Mouse (Mus musculus): Measurements from ENCODE around the gene Plcg1. TPM values are rescaled to one million over a fixed set of nuclear protein-coding genes. Genes with fewer than 3 reads are reported as not detected.

The Plcg1 gene
- total and polyA plus RNA-seq, 2 experiments from 2014 or later: 48.2 to 139 TPM

- H3K4me1 ChIP-seq (ENCODE audit: insufficient read depth): no peaks in the 10 kb centered on the region
- TF ChIP-seq CTCF (IDR thresholded peaks at IDR 0.05; ENCODE audit: low read depth): no peak
- ATAC-seq: no peak
Measured at GRCm38 (mm10) chr2:160768997-160769396, 37.9 kb downstream of the Plcg1 start.

GRCm38 (mm10) chr2:160770409-160770808, 39.3 kb downstream of the Plcg1 start:
- peaks cover 10% of the 10 kb centered on the region for H3K36me3 ChIP-seq (ENCODE audit: insufficient read depth)
- no peaks in the 10 kb centered on the region for H3K4me1 ChIP-seq (ENCODE audit: insufficient read depth)
- H3K4me3 ChIP-seq (ENCODE audit: low read depth, low read length): no peak overlapping the region
- no peaks in the 10 kb centered on the region for H3K9me3 ChIP-seq (ENCODE audit: low read length)
- H3K9ac ChIP-seq: no peak overlapping the region
- TF ChIP-seq CTCF (IDR thresholded peaks at IDR 0.05; ENCODE audit: low read depth): no peak
- H3K4me2 ChIP-seq (ENCODE audit: low read depth): no peak overlapping the region
- no peaks in the 10 kb centered on the region for H3K27me3 ChIP-seq (ENCODE audit: insufficient read depth, low read length)
- no peak overlapping the region for H3K27ac ChIP-seq (ENCODE audit: low read depth, low read length)
- ATAC-seq (no peak), DNase-seq (no peak)

More at GRCm38 (mm10) chr2:160768997-160769396, 37.9 kb downstream of the Plcg1 start:
- no peaks in the 10 kb centered on the region for H3K9me3 ChIP-seq (ENCODE audit: low read length)
- no peak overlapping the region for H3K9ac ChIP-seq
- H3K27ac ChIP-seq (ENCODE audit: low read depth, low read length): no peak overlapping the region
- no peak overlapping the region for H3K4me2 ChIP-seq (ENCODE audit: low read depth)
- H3K27me3 ChIP-seq (ENCODE audit: insufficient read depth, low read length): no peaks in the 10 kb centered on the region
- 93% methylated on average over 2 of the region's 2 CpGs for WGBS
- DNase-seq: no peak
- peaks cover 14% of the 10 kb centered on the region for H3K36me3 ChIP-seq (ENCODE audit: insufficient read depth)
- no peak overlapping the region for H3K4me3 ChIP-seq (ENCODE audit: low read depth, low read length)

GRCm38 (mm10) chr2:160770871-160771270, 39.8 kb downstream of the Plcg1 start:
- Histone ChIP-seq H3K9me3 (ENCODE audit: low read length) (no peaks in the 10 kb centered on the region), H3K27ac (ENCODE audit: low read depth, low read length) (no peak overlapping the region), H3K4me3 (ENCODE audit: low read depth, low read length) (no peak overlapping the region), H3K27me3 (ENCODE audit: insufficient read depth, low read length) (no peaks in the 10 kb centered on the region), H3K9ac (no peak overlapping the region), H3K36me3 (ENCODE audit: insufficient read depth) (peaks cover 9% of the 10 kb centered on the region), H3K4me2 (ENCODE audit: low read depth) (no peak overlapping the region), H3K4me1 (ENCODE audit: insufficient read depth) (no peaks in the 10 kb centered on the region)
- 91% methylated on average over 1 of the region's 1 CpGs for WGBS
- DNase-seq (peak; percentile 39), ATAC-seq (peak; percentile 19; the same call in 1 of the 2 replicates)
- no peak for TF ChIP-seq CTCF (IDR thresholded peaks at IDR 0.05; ENCODE audit: low read depth)

GRCm38 (mm10) chr2:160771325-160772276, 40.5 kb downstream of the Plcg1 start:
- no peak for TF ChIP-seq CTCF (IDR thresholded peaks at IDR 0.05; ENCODE audit: low read depth)
- H3K27ac ChIP-seq (ENCODE audit: low read depth, low read length): no peak overlapping the region
- ATAC-seq (no peak), DNase-seq (no peak)
- no peaks in the 10 kb centered on the region for H3K4me1 ChIP-seq (ENCODE audit: insufficient read depth)
- 84% methylated on average over 8 of the region's 8 CpGs for WGBS
- H3K9me3 ChIP-seq (ENCODE audit: low read length): no peaks in the 10 kb centered on the region
- no peak overlapping the region for H3K9ac ChIP-seq
- H3K4me2 ChIP-seq (ENCODE audit: low read depth): no peak overlapping the region
- no peaks in the 10 kb centered on the region for H3K27me3 ChIP-seq (ENCODE audit: insufficient read depth, low read length)
- no peak overlapping the region for H3K4me3 ChIP-seq (ENCODE audit: low read depth, low read length)
- H3K36me3 ChIP-seq (ENCODE audit: insufficient read depth): peaks cover 5% of the 10 kb centered on the region

- WGBS: 88% methylated on average over 2 of the region's 2 CpGs
- no peak overlapping the region for H3K4me2 ChIP-seq (ENCODE audit: low read depth)
- H3K36me3 ChIP-seq (ENCODE audit: insufficient read depth): peaks cover 21% of the 10 kb centered on the region
- ATAC-seq (no peak), DNase-seq (no peak)
- no peak overlapping the region for H3K4me3 ChIP-seq (ENCODE audit: low read depth, low read length)
- no peak overlapping the region for H3K9ac ChIP-seq
- no peaks in the 10 kb centered on the region for H3K4me1 ChIP-seq (ENCODE audit: insufficient read depth)
- H3K9me3 ChIP-seq (ENCODE audit: low read length): no peaks in the 10 kb centered on the region
- no peak overlapping the region for H3K27ac ChIP-seq (ENCODE audit: low read depth, low read length)
- no peak for TF ChIP-seq CTCF (IDR thresholded peaks at IDR 0.05; ENCODE audit: low read depth)
- no peaks in the 10 kb centered on the region for H3K27me3 ChIP-seq (ENCODE audit: insufficient read depth, low read length)
Measured at GRCm38 (mm10) chr2:160778034-160778433, 46.9 kb downstream of the Plcg1 start.

- H3K4me1 ChIP-seq (ENCODE audit: insufficient read depth): no peaks in the 10 kb centered on the region
- DNase-seq: no peak
- H3K36me3 ChIP-seq (ENCODE audit: insufficient read depth): peaks cover 21% of the 10 kb centered on the region
- no peak overlapping the region for H3K4me3 ChIP-seq (ENCODE audit: low read depth, low read length)
- no peak overlapping the region for H3K4me2 ChIP-seq (ENCODE audit: low read depth)
- ATAC-seq: no peak
- H3K9me3 ChIP-seq (ENCODE audit: low read length): no peaks in the 10 kb centered on the region
- no peak overlapping the region for H3K27ac ChIP-seq (ENCODE audit: low read depth, low read length)
- H3K27me3 ChIP-seq (ENCODE audit: insufficient read depth, low read length): no peaks in the 10 kb centered on the region
- 79% methylated on average over 13 of the region's 13 CpGs for WGBS
- no peak for TF ChIP-seq CTCF (IDR thresholded peaks at IDR 0.05; ENCODE audit: low read depth)
- no peak overlapping the region for H3K9ac ChIP-seq
Measured at GRCm38 (mm10) chr2:160780154-160780833, 49.2 kb downstream of the Plcg1 start.

GRCm38 (mm10) chr2:160780834-160781219, 49.7 kb downstream of the Plcg1 start:
- Histone ChIP-seq H3K4me3 (ENCODE audit: low read depth, low read length) (no peak overlapping the region), H3K9ac (no peak overlapping the region), H3K9me3 (ENCODE audit: low read length) (no peaks in the 10 kb centered on the region), H3K27ac (ENCODE audit: low read depth, low read length) (no peak overlapping the region), H3K36me3 (ENCODE audit: insufficient read depth) (peaks cover 21% of the 10 kb centered on the region), H3K4me2 (ENCODE audit: low read depth) (no peak overlapping the region), H3K27me3 (ENCODE audit: insufficient read depth, low read length) (no peaks in the 10 kb centered on the region), H3K4me1 (ENCODE audit: insufficient read depth) (no peaks in the 10 kb centered on the region)
- 89% methylated on average over 2 of the region's 2 CpGs for WGBS
- no peak for ATAC-seq
- TF ChIP-seq CTCF (IDR thresholded peaks at IDR 0.05; ENCODE audit: low read depth): no peak
- no peak for DNase-seq
